Mouse (Mus musculus): ENCODE results near the gene Cox5a. TPM values are rescaled to one million over a fixed set of nuclear protein-coding genes. Genes with fewer than 3 reads are reported as not detected.

The Cox5a gene
- polyA plus RNA-seq, 1 experiment from 2014 or later, result 1,178 TPM

- Histone ChIP-seq H3K4me3 (ENCODE audit: low read depth, low read length) (peak overlapping the region; percentile 100), H3K36me3 (ENCODE audit: control insufficient read depth, insufficient read depth, low read length) (no peaks in the 10 kb centered on the region), H3K4me1 (ENCODE audit: control insufficient read depth, insufficient read depth, low read length) (peaks cover 3% of the 10 kb centered on the region; the same call in 1 of the 2 replicates), H3K4me2 (peak overlapping the region; percentile 76), H3K9ac (ENCODE audit: low read depth, low read length) (peak overlapping the region; percentile 99), H3K9me3 (replicated peaks; ENCODE audit: control insufficient read depth, low read length) (0 out of 2 replicates have a peak, but pooled peaks cover 2% of the 10 kb centered on the region), H3K27me3 (ENCODE audit: control insufficient read depth, insufficient read depth, low read length) (no peaks in the 10 kb centered on the region), H3K27ac (ENCODE audit: low read depth, low read length) (peak overlapping the region; percentile 99)
- ATAC-seq (replicated peaks; ENCODE audit: insufficient number of reproducible peaks, low FRiP score, low TSS enrichment), result no peak
- WGBS (ENCODE audit: insufficient replicate concordance), result 27% methylated on average over 16 of the region's 16 CpGs
Measured at GRCm38 (mm10) chr9:57520375-57521055, 559 bp upstream of the Cox5a start.

GRCm38 (mm10) chr9:57522114-57522860 is 1.2 kb downstream of the Cox5a start:
- 0 out of 2 replicates have a peak, but pooled peaks cover 2% of the 10 kb centered on the region for H3K9me3 ChIP-seq (replicated peaks; ENCODE audit: control insufficient read depth, low read length)
- H3K27me3 ChIP-seq (ENCODE audit: control insufficient read depth, insufficient read depth, low read length), result no peaks in the 10 kb centered on the region
- H3K9ac ChIP-seq (ENCODE audit: low read depth, low read length), result peak overlapping the region; percentile 99
- no peak for ATAC-seq (replicated peaks; ENCODE audit: insufficient number of reproducible peaks, low FRiP score, low TSS enrichment)
- no peaks in the 10 kb centered on the region for H3K36me3 ChIP-seq (ENCODE audit: control insufficient read depth, insufficient read depth, low read length)
- H3K4me1 ChIP-seq (ENCODE audit: control insufficient read depth, insufficient read depth, low read length), result peaks cover 3% of the 10 kb centered on the region; the same call in 1 of the 2 replicates
- WGBS (ENCODE audit: insufficient replicate concordance), result 26% methylated on average over 7 of the region's 7 CpGs
- H3K4me3 ChIP-seq (ENCODE audit: low read depth, low read length), result peak overlapping the region; percentile 100
- H3K4me2 ChIP-seq, result peak overlapping the region; percentile 76
- peak overlapping the region; percentile 99 for H3K27ac ChIP-seq (ENCODE audit: low read depth, low read length)

- Histone ChIP-seq H3K4me2 (peak overlapping the region; percentile 76), H3K27me3 (ENCODE audit: control insufficient read depth, insufficient read depth, low read length) (no peaks in the 10 kb centered on the region), H3K36me3 (ENCODE audit: control insufficient read depth, insufficient read depth, low read length) (no peaks in the 10 kb centered on the region), H3K9me3 (replicated peaks; ENCODE audit: control insufficient read depth, low read length) (0 out of 2 replicates have a peak, but pooled peaks cover 2% of the 10 kb centered on the region), H3K9ac (ENCODE audit: low read depth, low read length) (no peak overlapping the region), H3K27ac (ENCODE audit: low read depth, low read length) (no peak overlapping the region), H3K4me3 (ENCODE audit: low read depth, low read length) (peak overlapping the region; percentile 100), H3K4me1 (ENCODE audit: control insufficient read depth, insufficient read depth, low read length) (peaks cover 3% of the 10 kb centered on the region; the same call in 1 of the 2 replicates)
- 64% methylated on average over 4 of the region's 4 CpGs for WGBS (ENCODE audit: insufficient replicate concordance)
- no peak for ATAC-seq (replicated peaks; ENCODE audit: insufficient number of reproducible peaks, low FRiP score, low TSS enrichment)
Measured at GRCm38 (mm10) chr9:57522861-57523246, 1.8 kb downstream of the Cox5a start.

- no peak for ATAC-seq (replicated peaks; ENCODE audit: insufficient number of reproducible peaks, low FRiP score, low TSS enrichment)
- Histone ChIP-seq H3K9ac (ENCODE audit: low read depth, low read length) (no peak overlapping the region), H3K27ac (ENCODE audit: low read depth, low read length) (no peak overlapping the region), H3K4me3 (ENCODE audit: low read depth, low read length) (no peak overlapping the region), H3K4me2 (no peak overlapping the region), H3K4me1 (ENCODE audit: control insufficient read depth, insufficient read depth, low read length) (peaks cover 3% of the 10 kb centered on the region; the same call in 1 of the 2 replicates), H3K9me3 (replicated peaks; ENCODE audit: control insufficient read depth, low read length) (0 out of 2 replicates have a peak, but pooled peaks cover under 1% of the 10 kb centered on the region), H3K27me3 (ENCODE audit: control insufficient read depth, insufficient read depth, low read length) (no peaks in the 10 kb centered on the region), H3K36me3 (ENCODE audit: control insufficient read depth, insufficient read depth, low read length) (peaks cover 2% of the 10 kb centered on the region; the same call in 1 of the 2 replicates)
- 83% methylated on average over 1 of the region's 1 CpGs for WGBS (ENCODE audit: insufficient replicate concordance)
Measured at GRCm38 (mm10) chr9:57523754-57524153, 2.7 kb downstream of the Cox5a start.

- H3K4me2 ChIP-seq, result peak overlapping the region; percentile 4; the same call in 1 of the 2 replicates
- ATAC-seq (replicated peaks; ENCODE audit: insufficient number of reproducible peaks, low FRiP score, low TSS enrichment), result no peak
Measured at GRCm38 (mm10) chr9:57524439-57524838, 3.4 kb downstream of the Cox5a start.

GRCm38 (mm10) chr9:57525516-57525915 is 4.4 kb downstream of the Cox5a start:
- H3K4me1 ChIP-seq (ENCODE audit: control insufficient read depth, insufficient read depth, low read length), result peaks cover 3% of the 10 kb centered on the region; the same call in 1 of the 2 replicates
- H3K27ac ChIP-seq (ENCODE audit: low read depth, low read length), result no peak overlapping the region
- no peaks in the 10 kb centered on the region for H3K9me3 ChIP-seq (replicated peaks; ENCODE audit: control insufficient read depth, low read length)
- no peak overlapping the region for H3K9ac ChIP-seq (ENCODE audit: low read depth, low read length)
- H3K27me3 ChIP-seq (ENCODE audit: control insufficient read depth, insufficient read depth, low read length), result no peaks in the 10 kb centered on the region
- ATAC-seq (replicated peaks; ENCODE audit: insufficient number of reproducible peaks, low FRiP score, low TSS enrichment), result no peak
- peaks cover 6% of the 10 kb centered on the region for H3K36me3 ChIP-seq (ENCODE audit: control insufficient read depth, insufficient read depth, low read length)
- no peak overlapping the region for H3K4me3 ChIP-seq (ENCODE audit: low read depth, low read length)
- WGBS (ENCODE audit: insufficient replicate concordance), result 84% methylated on average over 2 of the region's 2 CpGs
- no peak overlapping the region for H3K4me2 ChIP-seq

More at GRCm38 (mm10) chr9:57524439-57524838, 3.4 kb downstream of the Cox5a start:
- no peaks in the 10 kb centered on the region for H3K27me3 ChIP-seq (ENCODE audit: control insufficient read depth, insufficient read depth, low read length)
- H3K36me3 ChIP-seq (ENCODE audit: control insufficient read depth, insufficient read depth, low read length), result peaks cover 6% of the 10 kb centered on the region
- H3K4me1 ChIP-seq (ENCODE audit: control insufficient read depth, insufficient read depth, low read length), result peaks cover 3% of the 10 kb centered on the region; the same call in 1 of the 2 replicates
- no peak overlapping the region for H3K9ac ChIP-seq (ENCODE audit: low read depth, low read length)
- no peak overlapping the region for H3K27ac ChIP-seq (ENCODE audit: low read depth, low read length)
- no peaks in the 10 kb centered on the region for H3K9me3 ChIP-seq (replicated peaks; ENCODE audit: control insufficient read depth, low read length)
- H3K4me3 ChIP-seq (ENCODE audit: low read depth, low read length), result no peak overlapping the region

GRCm38 (mm10) chr9:57526435-57526834 is 5.4 kb downstream of the Cox5a start:
- Histone ChIP-seq H3K36me3 (ENCODE audit: control insufficient read depth, insufficient read depth, low read length) (peaks cover 10% of the 10 kb centered on the region), H3K9ac (ENCODE audit: low read depth, low read length) (no peak overlapping the region), H3K4me2 (no peak overlapping the region), H3K4me1 (ENCODE audit: control insufficient read depth, insufficient read depth, low read length) (peaks cover 3% of the 10 kb centered on the region; the same call in 1 of the 2 replicates), H3K9me3 (replicated peaks; ENCODE audit: control insufficient read depth, low read length) (no peaks in the 10 kb centered on the region), H3K27me3 (ENCODE audit: control insufficient read depth, insufficient read depth, low read length) (no peaks in the 10 kb centered on the region), H3K27ac (ENCODE audit: low read depth, low read length) (no peak overlapping the region), H3K4me3 (ENCODE audit: low read depth, low read length) (no peak overlapping the region)
- ATAC-seq (replicated peaks; ENCODE audit: insufficient number of reproducible peaks, low FRiP score, low TSS enrichment), result no peak

GRCm38 (mm10) chr9:57531946-57532345 is 10.9 kb downstream of the Cox5a start:
- H3K27me3 ChIP-seq (ENCODE audit: control insufficient read depth, insufficient read depth, low read length), result no peaks in the 10 kb centered on the region
- no peaks in the 10 kb centered on the region for H3K9me3 ChIP-seq (replicated peaks; ENCODE audit: control insufficient read depth, low read length)
- H3K9ac ChIP-seq (ENCODE audit: low read depth, low read length), result no peak overlapping the region
- H3K4me2 ChIP-seq, result no peak overlapping the region
- H3K4me3 ChIP-seq (ENCODE audit: low read depth, low read length), result no peak overlapping the region
- H3K27ac ChIP-seq (ENCODE audit: low read depth, low read length), result no peak overlapping the region
- no peaks in the 10 kb centered on the region for H3K4me1 ChIP-seq (ENCODE audit: control insufficient read depth, insufficient read depth, low read length)
- WGBS (ENCODE audit: insufficient replicate concordance), result 78% methylated on average over 1 of the region's 1 CpGs
- peaks cover 27% of the 10 kb centered on the region for H3K36me3 ChIP-seq (ENCODE audit: control insufficient read depth, insufficient read depth, low read length)
- ATAC-seq (replicated peaks; ENCODE audit: insufficient number of reproducible peaks, low FRiP score, low TSS enrichment), result no peak
